Mouse (Mus musculus) C2C12 (cell line): ENCODE results near the gene Dnah11. TPM values are rescaled to one million over a fixed set of nuclear protein-coding genes. Genes with fewer than 3 reads are reported as not detected.

Experiments
- H3K27me3 ChIP-seq: one replicate; pipeline ENCODE4 v1.6.1; 2011; ENCODE audit not compliant: control insufficient read depth, insufficient read depth, insufficient read length
- H3K36me3 ChIP-seq: one replicate; pipeline ENCODE4 v1.6.1; 2011; ENCODE audit not compliant: control insufficient read depth, insufficient read depth
- H3K4me3 ChIP-seq: one replicate; pipeline ENCODE4 v1.5.1; 2011; ENCODE audit warnings: mild to moderate bottlenecking, control low read depth; ENCODE audit not compliant: poor library complexity, insufficient read depth, severe bottlenecking
- H3K79me2 ChIP-seq: one replicate; pipeline ENCODE4 v1.6.1; 2011; ENCODE audit not compliant: control insufficient read depth, insufficient read depth
- H3K79me3 ChIP-seq: one replicate; pipeline ENCODE4 v1.6.1; 2011; ENCODE audit warnings: low read depth, control low read depth
- H3ac ChIP-seq: one replicate; pipeline ENCODE3; 2011; ENCODE audit warnings: low read depth; ENCODE audit not compliant: control insufficient read depth, insufficient read length
- CEBPB ChIP-seq: IDR thresholded peaks from one replicate; pipeline ENCODE4 v1.6.1; 2011; ENCODE audit warnings: low read depth, mild to moderate bottlenecking, control low read depth, moderate library complexity
- CTCF ChIP-seq: IDR thresholded peaks from one replicate; pipeline ENCODE4 v1.5.1; 2011; ENCODE audit not compliant: control insufficient read depth, insufficient read depth, insufficient read length
- FOSL1 ChIP-seq: IDR thresholded peaks from one replicate; pipeline ENCODE4 v1.8.0; 2011; ENCODE audit warnings: mild to moderate bottlenecking, low read length; ENCODE audit not compliant: poor library complexity, insufficient read depth, severe bottlenecking
- MAX ChIP-seq: IDR thresholded peaks from one replicate; pipeline ENCODE4 v1.6.1; 2011; ENCODE audit warnings: mild to moderate bottlenecking, control low read depth
- MYOD1 ChIP-seq: IDR thresholded peaks from one replicate; pipeline ENCODE4 v1.6.1; 2011; ENCODE audit warnings: low read depth; ENCODE audit not compliant: control insufficient read depth, insufficient read length
- MYOG ChIP-seq: IDR thresholded peaks from one replicate; pipeline ENCODE4 v1.6.1; 2011; ENCODE audit not compliant: control insufficient read depth, insufficient read length; ENCODE audit errors: extremely low read depth
- USF1 ChIP-seq: IDR thresholded peaks from one replicate; pipeline ENCODE4 v1.6.1; 2011; ENCODE audit warnings: low read depth, mild to moderate bottlenecking, control low read depth, moderate library complexity
- polyA plus RNA-seq: library from polyadenylated mRNA; unstranded; fragments of >200 nt; fragmentation: generic; extraction: Trizol; gene quantifications from one replicate; pipeline ENCODE4 v1.2.1, GENCODE M21; 2012; ENCODE audit warnings: missing spikeins

Gene Dnah11
- polyA plus RNA-seq, 1 experiment, result under 0.01 TPM

DNA sequence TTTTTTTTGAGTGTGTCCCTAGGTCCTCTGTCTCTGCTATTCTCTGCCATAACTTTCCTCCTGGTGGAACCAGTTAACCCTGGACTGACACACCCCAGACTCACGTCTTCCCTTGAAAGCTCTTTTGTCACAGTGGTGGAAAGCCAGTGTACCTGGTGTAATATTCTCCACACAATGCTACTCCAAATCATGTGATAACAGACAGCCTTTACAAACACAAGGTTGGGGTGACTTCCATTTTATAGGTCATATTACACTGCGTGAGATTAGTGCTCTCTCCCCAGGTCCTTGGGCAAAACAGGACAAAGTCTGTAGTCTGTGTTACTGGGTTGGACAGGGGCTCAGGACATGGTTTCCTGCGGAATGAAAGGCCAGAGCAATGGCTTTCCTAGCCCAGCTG is 311.4 kb downstream of the Dnah11 start:
- Histone ChIP-seq H3ac (no peak overlapping the region), H3K4me3 (no peak overlapping the region), H3K79me2 (no peaks in the 10 kb centered on the region), H3K36me3 (no peaks in the 10 kb centered on the region), H3K79me3 (no peaks in the 10 kb centered on the region), H3K27me3 (no peaks in the 10 kb centered on the region)
- TF ChIP-seq MYOG (no peak), CEBPB (no peak), MYOD1 (no peak), CTCF (no peak), FOSL1 (no peak), USF1 (no peak), MAX (no peak)

DNA sequence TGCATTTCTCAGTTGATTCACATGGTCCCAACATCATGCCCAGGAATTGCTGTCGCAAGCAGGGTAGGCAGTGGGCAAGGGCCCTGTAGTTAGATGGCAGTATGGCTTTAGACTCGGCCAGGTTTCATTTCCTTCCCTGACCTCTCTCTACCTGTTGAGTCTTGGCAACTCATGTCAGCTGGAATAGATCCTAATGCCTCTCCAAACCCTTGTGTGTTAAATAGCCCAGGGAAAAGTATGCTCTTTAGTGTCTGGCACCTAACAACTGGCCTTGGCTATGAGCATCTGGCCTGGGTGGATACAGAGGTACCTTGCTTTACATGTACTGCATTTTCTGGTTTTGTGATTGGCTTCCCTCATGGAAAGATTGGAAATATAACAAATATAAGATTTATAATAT is 314.2 kb downstream of the Dnah11 start:
- no peaks in the 10 kb centered on the region for H3K79me3 ChIP-seq
- no peaks in the 10 kb centered on the region for H3K79me2 ChIP-seq
- no peak overlapping the region for H3ac ChIP-seq
- no peak overlapping the region for H3K4me3 ChIP-seq
- H3K36me3 ChIP-seq, result peaks cover 9% of the 10 kb centered on the region
- TF ChIP-seq MYOD1, result no peak
- no peak for TF ChIP-seq FOSL1
- no peak for TF ChIP-seq MAX
- no peak for TF ChIP-seq USF1
- TF ChIP-seq MYOG, result no peak
- TF ChIP-seq CEBPB, result no peak
- TF ChIP-seq CTCF, result no peak
- H3K27me3 ChIP-seq, result no peaks in the 10 kb centered on the region

DNA sequence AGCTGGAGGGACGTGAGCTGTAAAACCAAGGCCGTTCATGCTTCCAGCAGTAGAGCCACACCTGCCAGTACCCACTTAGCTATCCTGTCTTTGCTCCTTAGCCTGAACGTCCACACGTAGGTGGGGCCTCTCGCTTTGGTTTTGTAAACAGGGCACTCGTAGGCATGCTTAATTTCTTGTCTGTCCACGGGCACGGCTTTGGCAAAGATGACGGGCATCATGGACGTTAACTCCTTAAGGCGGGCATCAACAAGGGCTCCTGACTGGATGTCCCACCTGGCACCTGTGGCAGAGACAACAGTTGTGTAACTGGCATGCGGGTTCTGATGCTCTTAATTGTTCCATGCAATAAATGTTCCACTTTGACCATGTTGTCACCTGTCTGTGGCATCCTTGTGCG is 320.5 kb downstream of the Dnah11 start:
- Histone ChIP-seq H3K79me3 (no peaks in the 10 kb centered on the region), H3K79me2 (no peaks in the 10 kb centered on the region), H3ac (no peak overlapping the region), H3K27me3 (no peaks in the 10 kb centered on the region), H3K36me3 (peaks cover 48% of the 10 kb centered on the region), H3K4me3 (no peak overlapping the region)
- TF ChIP-seq FOSL1, result no peak
- TF ChIP-seq USF1, result no peak

DNA sequence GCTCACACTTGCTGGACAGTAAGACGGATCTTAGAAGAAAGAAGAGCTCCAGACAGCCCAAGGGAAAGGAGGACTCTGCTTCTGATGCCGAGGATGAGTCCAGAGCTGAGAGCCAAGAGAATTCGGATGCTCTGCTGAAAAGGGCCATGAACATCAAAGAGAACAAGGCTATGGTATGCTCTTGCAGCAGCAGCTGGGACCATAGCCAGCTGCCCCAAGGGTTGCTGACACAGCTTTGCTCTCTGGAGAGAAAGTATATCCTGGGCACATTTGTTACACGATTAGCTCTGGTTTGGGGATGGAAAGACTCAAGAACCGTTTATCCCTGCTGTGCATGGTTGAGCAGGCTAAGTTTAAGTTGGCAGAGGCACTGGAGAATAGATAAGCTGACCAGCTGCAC is 326.6 kb downstream of the Dnah11 start:
- Histone ChIP-seq H3K79me3 (peaks cover 1% of the 10 kb centered on the region), H3K27me3 (no peaks in the 10 kb centered on the region), H3K79me2 (no peaks in the 10 kb centered on the region), H3K4me3 (no peak overlapping the region), H3K36me3 (peaks cover 64% of the 10 kb centered on the region), H3ac (no peak overlapping the region)
- TF ChIP-seq MYOG (no peak), MYOD1 (no peak), MAX (no peak), USF1 (no peak), CTCF (no peak), FOSL1 (no peak), CEBPB (no peak)

DNA sequence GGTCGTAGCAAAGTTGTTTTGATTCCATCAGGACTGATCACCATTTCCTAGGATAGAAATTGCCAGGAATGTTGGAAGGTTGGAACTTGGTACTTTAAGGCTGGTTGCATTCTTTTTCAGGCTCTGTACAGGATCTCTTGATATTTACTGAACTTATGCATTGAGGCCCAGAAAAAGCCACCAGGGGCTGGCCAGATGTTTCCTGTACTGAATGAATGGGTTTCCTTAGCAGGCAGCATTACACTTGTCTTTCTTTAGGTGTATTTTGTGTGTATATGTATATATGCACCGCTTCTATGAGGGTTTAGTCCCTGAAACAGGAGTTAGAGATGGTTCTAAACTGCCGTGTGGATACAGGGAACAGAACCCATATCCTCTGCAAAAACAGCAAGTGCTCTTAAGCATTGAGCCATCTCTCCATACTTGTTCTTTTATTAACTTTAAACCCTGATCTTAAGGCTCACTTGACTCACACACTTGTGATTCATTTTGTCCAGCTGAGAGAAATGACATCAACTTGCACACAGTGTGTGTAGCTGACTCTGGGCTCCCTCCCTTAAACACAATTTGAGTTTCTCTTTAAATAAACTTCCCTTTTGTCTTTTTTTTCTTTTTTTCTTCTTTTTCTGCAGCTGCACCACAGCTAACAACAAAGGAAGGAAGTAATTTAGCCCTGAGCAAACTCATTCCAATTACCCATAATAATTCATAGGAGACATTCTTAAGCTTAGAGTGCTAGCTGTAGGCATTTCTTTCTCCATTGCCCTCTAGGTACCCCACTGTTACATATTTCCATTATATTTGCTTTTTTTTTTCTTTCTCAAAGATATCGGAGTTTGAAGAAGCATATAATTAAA is 330.9 kb downstream of the Dnah11 start:
- peaks cover 1% of the 10 kb centered on the region for H3K79me3 ChIP-seq
- H3K27me3 ChIP-seq, result no peaks in the 10 kb centered on the region
- H3K79me2 ChIP-seq, result peaks cover 7% of the 10 kb centered on the region
- no peak for TF ChIP-seq MYOG
- no peak for TF ChIP-seq CEBPB
- no peak for TF ChIP-seq USF1
- TF ChIP-seq FOSL1, result no peak
- no peak for TF ChIP-seq MAX
- no peak for TF ChIP-seq CTCF
- TF ChIP-seq MYOD1, result no peak
- no peak overlapping the region for H3K4me3 ChIP-seq
- H3K36me3 ChIP-seq, result peaks cover 34% of the 10 kb centered on the region
- H3ac ChIP-seq, result no peak overlapping the region

DNA sequence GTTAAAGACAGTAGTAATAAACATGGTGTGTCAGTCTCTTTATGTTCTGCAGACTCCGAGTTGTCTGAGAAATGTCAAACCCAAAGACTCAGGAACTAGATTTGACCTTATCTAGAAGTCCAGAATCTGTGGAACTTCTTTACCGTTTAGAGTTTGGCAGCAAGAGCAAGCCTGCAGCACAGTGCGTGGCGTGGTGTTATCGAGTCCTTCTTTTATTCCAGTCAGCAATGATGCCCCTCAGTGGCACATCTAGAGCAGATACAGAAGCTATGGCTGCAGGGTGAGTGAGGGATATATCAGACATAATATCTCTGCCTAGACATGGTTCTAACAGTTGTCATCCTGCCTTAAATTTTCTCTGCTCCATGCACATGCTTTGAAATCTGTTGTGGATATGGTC is 336.2 kb downstream of the Dnah11 start:
- peaks cover 5% of the 10 kb centered on the region for H3K36me3 ChIP-seq
- H3K27me3 ChIP-seq, result no peaks in the 10 kb centered on the region
- H3ac ChIP-seq, result no peak overlapping the region
- peaks cover 16% of the 10 kb centered on the region for H3K79me2 ChIP-seq
- no peak overlapping the region for H3K4me3 ChIP-seq
- no peaks in the 10 kb centered on the region for H3K79me3 ChIP-seq
- no peak for TF ChIP-seq MYOG
- no peak for TF ChIP-seq CTCF
- no peak for TF ChIP-seq FOSL1
- no peak for TF ChIP-seq MAX
- no peak for TF ChIP-seq CEBPB
- TF ChIP-seq USF1, result no peak
- no peak for TF ChIP-seq MYOD1
